Mouse (Mus musculus): Measurements from ENCODE around the gene Gm973. TPM values are rescaled to one million over a fixed set of nuclear protein-coding genes. Genes with fewer than 3 reads are reported as not detected.
"Not testable (repeated sequence)": the region's sequence is repeated elsewhere in the genome, so short reads cannot be mapped to it uniquely, and the experiment has no call there.

The Gm973 gene
- polyA plus RNA-seq, 1 experiment from 2014 or later: not detected

GRCm38 (mm10) chr1:59636349-59636748 is 120.3 kb downstream of the Gm973 start:
- no peak overlapping the region for H3K4me2 ChIP-seq
- ATAC-seq (ENCODE audit: insufficient read depth): 0 out of 2 replicates have a peak, but pooled peaks have one; percentile 31
- H3K4me3 ChIP-seq (replicated peaks): no peak overlapping the region
- 48% methylated on average over 1 of the region's 1 CpGs for WGBS (ENCODE audit: insufficient replicate concordance)
- peaks cover 10% of the 10 kb centered on the region; the same call in 1 of the 2 replicates for H3K36me3 ChIP-seq (replicated peaks)
- no peaks in the 10 kb centered on the region for H3K9me3 ChIP-seq (replicated peaks)
- H3K27me3 ChIP-seq: no peaks in the 10 kb centered on the region
- H3K9ac ChIP-seq: no peak overlapping the region
- no peak overlapping the region for H3K27ac ChIP-seq (replicated peaks)
- H3K4me1 ChIP-seq (replicated peaks): peaks cover 31% of the 10 kb centered on the region

DNA sequence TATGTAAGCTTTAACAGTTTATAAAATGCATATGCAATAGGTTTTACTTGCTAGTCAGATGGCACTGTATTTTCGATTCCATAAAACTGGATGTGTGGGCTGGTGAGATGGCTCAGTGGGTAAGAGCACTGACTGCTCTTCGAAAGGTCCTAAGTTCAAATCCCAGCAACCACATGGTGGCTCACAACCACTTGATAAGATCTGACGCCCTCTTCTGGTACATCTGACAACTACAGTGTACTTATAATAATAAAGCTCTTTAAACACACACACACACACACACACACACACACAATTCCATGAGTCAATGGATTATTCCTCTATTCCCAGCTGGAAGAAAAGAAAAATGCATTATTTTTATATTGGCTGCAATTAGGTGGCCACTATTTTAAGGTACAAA is 122.3 kb downstream of the Gm973 start:
- no peaks in the 10 kb centered on the region for H3K27me3 ChIP-seq
- H3K4me3 ChIP-seq (replicated peaks): no peak overlapping the region
- ATAC-seq (ENCODE audit: insufficient read depth): no peak
- H3K36me3 ChIP-seq (replicated peaks): peaks cover 22% of the 10 kb centered on the region
- 60% methylated on average over 3 of the region's 3 CpGs for WGBS (ENCODE audit: insufficient replicate concordance)
- peaks cover 20% of the 10 kb centered on the region for H3K4me1 ChIP-seq (replicated peaks)
- H3K4me2 ChIP-seq: no peak overlapping the region
- no peak overlapping the region for H3K9ac ChIP-seq
- no peak overlapping the region for H3K27ac ChIP-seq (replicated peaks)
- no peaks in the 10 kb centered on the region for H3K9me3 ChIP-seq (replicated peaks)

DNA sequence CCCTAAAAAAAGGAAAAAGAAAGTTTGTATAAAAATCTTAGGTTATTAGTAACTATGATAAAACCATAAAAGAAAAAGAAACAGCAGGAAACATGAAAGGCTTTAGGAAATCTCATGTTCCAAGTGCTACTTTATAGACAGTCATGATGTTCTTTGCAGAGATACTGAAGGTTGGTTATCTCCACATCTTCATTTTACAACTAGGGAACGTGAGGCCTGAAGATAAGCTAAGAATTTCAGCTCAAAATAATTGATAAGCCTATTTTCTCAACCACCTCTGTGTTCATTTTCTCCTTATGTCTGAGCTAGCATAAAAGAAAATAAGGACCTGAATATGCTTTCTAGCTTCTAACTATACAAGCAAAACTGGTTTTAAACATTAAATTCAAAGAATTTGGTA is 126.4 kb downstream of the Gm973 start:
- no peak overlapping the region for H3K4me2 ChIP-seq
- 0 out of 2 replicates have a peak, but pooled peaks cover 3% of the 10 kb centered on the region for H3K4me1 ChIP-seq (replicated peaks)
- no peak for ATAC-seq (ENCODE audit: insufficient read depth)
- no peak overlapping the region for H3K4me3 ChIP-seq (replicated peaks)
- H3K9me3 ChIP-seq (replicated peaks): no peaks in the 10 kb centered on the region
- no peak overlapping the region for H3K9ac ChIP-seq
- 15% methylated on average over 1 of the region's 1 CpGs for WGBS (ENCODE audit: insufficient replicate concordance)
- no peak overlapping the region for H3K27ac ChIP-seq (replicated peaks)
- H3K27me3 ChIP-seq: no peaks in the 10 kb centered on the region
- peaks cover 41% of the 10 kb centered on the region for H3K36me3 ChIP-seq (replicated peaks)

- H3K4me1 ChIP-seq (replicated peaks); ATAC-seq (ENCODE audit: insufficient read depth); H3K4me3 ChIP-seq (replicated peaks); H3K9ac ChIP-seq; H3K27me3 ChIP-seq; H3K4me2 ChIP-seq; H3K9me3 ChIP-seq (replicated peaks); H3K27ac ChIP-seq (replicated peaks): not testable (repeated sequence)
- peaks cover 52% of the 10 kb centered on the region for H3K36me3 ChIP-seq (replicated peaks)
- 74% methylated on average over 2 of the region's 2 CpGs for WGBS (ENCODE audit: insufficient replicate concordance)
These were observed 130.4 kb downstream of the Gm973 start for GRCm38 (mm10) chr1:59646502-59646901.

DNA sequence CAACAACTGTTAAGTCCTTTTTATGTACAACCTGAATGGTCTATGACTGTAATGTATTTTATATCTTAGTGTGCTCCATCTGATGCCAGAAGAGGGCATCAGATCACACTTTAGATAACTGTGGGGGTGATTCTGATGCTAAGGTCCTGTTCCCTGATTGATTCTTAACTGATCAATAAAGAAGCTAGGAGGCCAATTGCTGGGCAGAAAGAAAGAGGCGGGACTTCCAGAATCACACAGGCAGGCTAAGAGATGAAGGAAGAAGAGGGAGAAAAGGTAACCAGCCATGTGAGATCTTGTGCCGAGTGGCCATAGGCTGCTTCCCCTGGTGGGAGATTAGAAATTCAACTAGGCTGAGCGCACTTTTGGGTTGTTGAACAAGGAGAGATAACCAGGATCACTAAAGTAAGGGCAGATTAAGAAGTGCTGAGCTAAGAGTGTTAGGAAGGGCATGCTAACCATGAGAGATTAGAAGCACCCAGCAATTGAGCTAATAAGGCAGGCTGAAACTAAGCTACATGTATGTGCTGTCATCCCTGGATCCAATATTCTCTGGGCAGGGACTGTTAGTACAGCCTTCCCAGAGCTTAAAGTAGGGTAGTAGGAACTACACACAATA is 135.2 kb downstream of the Gm973 start:
- 53% methylated on average over 3 of the region's 3 CpGs for WGBS (ENCODE audit: insufficient replicate concordance)
- Histone ChIP-seq H3K9me3 (replicated peaks) (no peaks in the 10 kb centered on the region), H3K27ac (replicated peaks) (no peak overlapping the region), H3K4me3 (replicated peaks) (no peak overlapping the region), H3K4me1 (replicated peaks) (no peaks in the 10 kb centered on the region), H3K36me3 (replicated peaks) (peaks cover 57% of the 10 kb centered on the region), H3K9ac (no peak overlapping the region), H3K27me3 (no peaks in the 10 kb centered on the region), H3K4me2 (no peak overlapping the region)
- no peak for ATAC-seq (ENCODE audit: insufficient read depth)

DNA sequence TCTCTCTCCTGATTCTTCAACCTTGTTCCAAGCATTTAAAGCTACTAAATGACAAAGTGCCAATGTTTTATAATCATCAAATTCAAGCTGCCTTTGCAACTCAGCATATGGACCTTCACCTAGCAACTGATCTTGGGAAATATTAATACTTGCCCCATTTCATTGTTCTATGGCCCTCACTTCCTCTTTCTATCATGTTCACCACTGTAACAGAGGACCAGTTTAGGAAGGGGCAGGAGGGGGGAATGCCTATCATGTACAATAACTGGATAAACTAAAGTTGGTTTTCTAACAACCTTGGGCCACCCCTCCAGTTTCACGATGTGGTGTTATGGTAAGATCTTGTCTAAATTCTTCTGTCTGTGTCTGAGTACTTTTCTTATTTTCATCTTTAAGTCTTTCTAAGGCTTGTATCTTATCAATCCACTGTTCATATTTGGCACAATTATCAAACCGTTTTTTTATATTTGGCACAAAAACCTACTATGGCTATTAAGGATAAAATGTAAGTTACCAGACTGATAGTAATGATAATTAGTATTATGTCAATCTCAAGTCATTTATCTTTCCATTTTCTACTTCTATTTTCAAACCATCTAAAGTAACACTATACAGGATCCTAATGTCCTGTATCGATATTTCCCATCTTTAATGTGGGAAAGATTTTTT is 137.3 kb downstream of the Gm973 start:
- Histone ChIP-seq H3K4me3 (replicated peaks) (no peak overlapping the region), H3K4me2 (no peak overlapping the region), H3K36me3 (replicated peaks) (peaks cover 41% of the 10 kb centered on the region), H3K27ac (replicated peaks) (no peak overlapping the region), H3K27me3 (no peaks in the 10 kb centered on the region), H3K4me1 (replicated peaks) (no peaks in the 10 kb centered on the region), H3K9me3 (replicated peaks) (no peaks in the 10 kb centered on the region), H3K9ac (no peak overlapping the region)
- no peak for ATAC-seq (ENCODE audit: insufficient read depth)
- 78% methylated on average over 3 of the region's 3 CpGs for WGBS (ENCODE audit: insufficient replicate concordance)

DNA sequence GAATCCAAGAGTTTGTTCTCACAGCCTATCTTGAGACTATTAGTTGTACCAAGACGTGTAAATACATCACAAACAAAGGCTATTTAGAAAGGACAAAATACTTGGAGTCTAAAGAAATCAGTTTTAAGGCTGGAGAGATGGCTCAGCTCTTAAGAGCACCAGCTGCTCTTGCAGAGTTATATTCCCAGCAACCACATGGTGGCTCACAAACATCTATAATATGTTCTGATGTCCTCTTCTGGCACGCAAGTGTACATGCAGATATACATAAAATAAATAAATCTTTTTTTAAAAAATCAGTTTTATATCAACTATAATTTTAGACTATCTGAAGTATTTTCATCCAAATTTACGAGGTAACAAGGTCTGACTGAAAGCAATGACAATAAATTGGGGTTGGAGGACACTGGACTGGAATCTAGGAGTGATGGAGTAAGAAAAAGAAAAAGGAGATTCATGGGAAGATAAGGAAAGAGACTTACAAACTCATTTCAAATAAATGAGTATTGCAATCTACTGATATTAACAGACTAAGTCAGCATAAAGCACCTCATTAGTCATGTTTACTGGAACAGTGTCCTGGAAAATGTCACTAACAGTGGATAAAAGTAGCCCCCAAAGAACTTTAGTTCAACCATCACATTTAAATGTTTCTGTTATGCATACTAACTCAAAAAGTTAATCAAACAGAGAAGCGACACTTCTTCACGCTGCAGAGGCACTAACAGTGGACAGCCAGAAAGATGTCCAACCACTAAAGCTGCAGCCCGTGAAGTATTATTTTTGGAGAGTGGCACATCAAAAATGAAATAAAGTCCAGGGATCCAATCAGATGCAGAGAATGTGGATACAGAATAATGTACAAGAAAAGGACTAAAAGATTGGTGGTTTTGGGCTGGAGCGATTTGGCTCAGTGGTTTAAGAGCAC is 140.4 kb downstream of the Gm973 start:
- 81% methylated on average over 7 of the region's 7 CpGs for WGBS (ENCODE audit: insufficient replicate concordance)
- H3K9ac ChIP-seq: no peak overlapping the region

DNA sequence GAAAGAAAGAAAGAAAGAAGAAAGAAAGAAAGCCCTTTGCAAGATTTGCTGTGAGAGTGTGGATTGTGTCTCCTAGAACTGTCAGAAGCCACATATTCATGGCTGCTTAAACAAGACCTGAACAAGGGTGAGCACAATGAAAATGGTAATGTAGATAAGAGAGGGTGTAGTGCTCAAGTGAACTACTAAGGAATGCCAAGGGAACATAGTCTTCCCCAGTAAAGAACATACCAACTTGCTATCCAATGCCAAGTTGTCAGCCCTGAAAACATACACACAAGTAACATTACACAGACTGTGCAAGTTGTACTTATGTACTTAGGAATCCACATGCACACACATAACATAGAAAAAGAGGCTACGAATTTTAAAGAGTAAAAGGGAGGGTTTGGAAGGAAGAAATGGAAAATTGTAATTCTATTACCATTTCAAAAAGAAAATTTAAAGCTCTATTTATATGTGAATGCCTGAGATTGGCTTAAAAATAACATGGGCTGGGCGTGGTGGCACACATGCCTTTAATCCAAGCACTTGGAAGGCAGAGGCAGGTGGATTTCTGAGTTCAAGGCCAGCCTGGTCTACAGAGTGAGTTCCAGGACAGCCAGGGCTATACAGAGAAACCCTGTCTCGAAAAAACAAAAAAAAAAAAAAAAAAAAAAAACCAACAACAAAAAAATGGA is 147.5 kb downstream of the Gm973 start:
- WGBS (ENCODE audit: insufficient replicate concordance): 69% methylated on average over 3 of the region's 3 CpGs
- H3K27ac ChIP-seq (replicated peaks): no peak overlapping the region
- ATAC-seq (ENCODE audit: insufficient read depth): no peak

More for the DNA sequence above, 140.4 kb downstream of the Gm973 start:
- H3K4me3 ChIP-seq (replicated peaks): no peak overlapping the region
- no peak for ATAC-seq (ENCODE audit: insufficient read depth)
- no peaks in the 10 kb centered on the region for H3K27me3 ChIP-seq
- peaks cover 6% of the 10 kb centered on the region for H3K4me1 ChIP-seq (replicated peaks)
- H3K4me2 ChIP-seq: no peak overlapping the region
- H3K27ac ChIP-seq (replicated peaks): no peak overlapping the region
- H3K9me3 ChIP-seq (replicated peaks): no peaks in the 10 kb centered on the region
- H3K36me3 ChIP-seq (replicated peaks): peaks cover 31% of the 10 kb centered on the region

DNA sequence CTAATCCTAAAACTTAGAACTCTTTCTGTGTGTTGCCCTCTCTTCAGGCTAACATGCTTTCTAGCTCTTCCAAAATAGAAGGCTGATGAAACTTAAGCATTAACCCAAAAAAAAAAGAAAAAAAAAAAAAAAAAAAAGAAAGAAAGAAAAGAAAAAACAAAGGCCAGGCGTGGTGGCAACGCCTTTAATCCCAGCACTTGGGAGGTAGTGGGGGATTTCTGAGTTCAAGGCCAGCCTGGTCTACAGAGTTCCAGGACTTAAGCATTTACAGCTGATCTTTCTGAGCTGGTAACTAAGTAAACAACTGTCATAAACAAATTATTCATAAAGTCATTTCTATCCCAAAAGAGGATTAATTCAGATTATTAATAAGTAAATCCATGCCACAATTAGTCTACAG is 152.8 kb downstream of the Gm973 start:
- 65% methylated on average over 2 of the region's 2 CpGs for WGBS (ENCODE audit: insufficient replicate concordance)
- H3K27ac ChIP-seq (replicated peaks): no peak overlapping the region
- H3K27me3 ChIP-seq: no peaks in the 10 kb centered on the region
- peak overlapping the region; percentile 93 for H3K4me3 ChIP-seq (replicated peaks)
- peaks cover 32% of the 10 kb centered on the region for H3K4me1 ChIP-seq (replicated peaks)
- H3K9ac ChIP-seq: no peak overlapping the region; the same call in 1 of the 2 replicates
- no peaks in the 10 kb centered on the region for H3K9me3 ChIP-seq (replicated peaks)
- H3K36me3 ChIP-seq (replicated peaks): 0 out of 2 replicates have a peak, but pooled peaks cover 11% of the 10 kb centered on the region
- H3K4me2 ChIP-seq: peak overlapping the region; percentile 80
- no peak for ATAC-seq (ENCODE audit: insufficient read depth)

More for the DNA sequence above, 147.5 kb downstream of the Gm973 start:
- H3K9ac ChIP-seq: no peak overlapping the region
- peaks cover 27% of the 10 kb centered on the region for H3K4me1 ChIP-seq (replicated peaks)
- H3K27me3 ChIP-seq: no peaks in the 10 kb centered on the region
- no peak overlapping the region for H3K4me2 ChIP-seq
- H3K4me3 ChIP-seq (replicated peaks): no peak overlapping the region
- no peaks in the 10 kb centered on the region for H3K9me3 ChIP-seq (replicated peaks)
- H3K36me3 ChIP-seq (replicated peaks): 0 out of 2 replicates have a peak, but pooled peaks cover 14% of the 10 kb centered on the region

- peak overlapping the region; percentile 97 for H3K9ac ChIP-seq
- H3K36me3 ChIP-seq (replicated peaks): 0 out of 2 replicates have a peak, but pooled peaks cover 11% of the 10 kb centered on the region
- H3K4me3 ChIP-seq (replicated peaks): peak overlapping the region; percentile 93
- H3K9me3 ChIP-seq (replicated peaks): no peaks in the 10 kb centered on the region
- peaks cover 31% of the 10 kb centered on the region for H3K4me1 ChIP-seq (replicated peaks)
- under 1% methylated on average over 50 of the region's 54 CpGs for WGBS (ENCODE audit: insufficient replicate concordance)
- peak overlapping the region; percentile 80 for H3K4me2 ChIP-seq
- no peaks in the 10 kb centered on the region for H3K27me3 ChIP-seq
- peak; percentile 69 for ATAC-seq (ENCODE audit: insufficient read depth)
- H3K27ac ChIP-seq (replicated peaks): peak overlapping the region; percentile 92
These were observed 154.0 kb downstream of the Gm973 start for GRCm38 (mm10) chr1:59669962-59670630.

Data from liver, embryonic 15.5 days (tissue).